Mouse (Mus musculus) neutrophil, adult 5-6 weeks (primary cell): ENCODE measurements around the gene A430078G23Rik. TPM values are rescaled to one million over a fixed set of nuclear protein-coding genes. Genes with fewer than 3 reads are reported as not detected.

Source experiments
- ATAC-seq: fragments of 151-379, 151-347 bp; 2 replicates; pipeline ENCODE4 v1.8.0; 2017; ENCODE audit warnings: mild to moderate bottlenecking, moderate TSS enrichment; ENCODE audit not compliant: insufficient number of reproducible peaks, poor library complexity, low FRiP score, severe bottlenecking; ENCODE audit errors: extremely low read depth
- total RNA-seq: library from RNA; stranded (forward); fragments of 200-1000 nt; gene quantifications from 2 replicates; pipeline ENCODE4 v1.2.3, GENCODE M21; 2017

A430078G23Rik gene
- total RNA-seq, 1 experiment from 2014 or later: 151 TPM

DNA sequence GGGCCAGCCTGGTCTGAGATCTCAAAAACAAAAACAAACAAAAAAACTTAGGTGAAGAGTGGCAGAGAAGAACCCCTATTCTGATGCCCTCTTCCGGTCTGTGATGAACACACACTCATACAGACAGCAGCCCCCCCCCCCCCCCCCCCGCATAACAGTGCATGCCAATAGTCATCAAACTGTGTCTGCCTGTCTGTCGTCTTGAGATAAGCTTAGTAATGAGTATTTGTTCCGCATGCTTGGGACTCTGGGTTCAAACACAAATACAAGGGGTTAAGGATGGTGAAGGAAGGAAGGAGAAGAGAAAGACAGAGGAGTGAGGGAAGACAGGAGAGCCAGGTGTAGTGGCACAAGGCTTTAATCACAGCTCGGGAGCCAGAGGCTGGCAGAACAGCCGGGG is 83.3 kb downstream of the A430078G23Rik start:
- no peak for ATAC-seq

GRCm38 (mm10) chr8:3439510-3439909 is 86.3 kb downstream of the A430078G23Rik start:
- no peak for ATAC-seq

Other genes starting within 250 kb of the A430078G23Rik start
- 28.7 and 32.2 TPM in 2 replicates for gene Insr, start 73.8 kb upstream of the A430078G23Rik start, total RNA-seq
- 179 and 187 TPM in 2 replicates for gene Arhgef18, start 39.6 kb downstream of the A430078G23Rik start, total RNA-seq
- gene Pex11g, start 114.3 kb downstream of the A430078G23Rik start, total RNA-seq: 1.0 and 3.7 TPM in 2 replicates
- gene Tex45, start 117.4 kb downstream of the A430078G23Rik start, total RNA-seq: 0.61 TPM in 1 of 2 replicates, not detected in the other
- gene Zfp358, start 139.7 kb downstream of the A430078G23Rik start, total RNA-seq: 3.6 and 4.1 TPM in 2 replicates
- gene Mcoln1, start 147.0 kb downstream of the A430078G23Rik start, total RNA-seq: 80.5 and 83.9 TPM in 2 replicates
- 46.8 and 48.6 TPM in 2 replicates for gene Pnpla6, start 162.0 kb downstream of the A430078G23Rik start, total RNA-seq
- not detected in 2 replicates for gene C330021F23Rik, start 214.6 kb downstream of the A430078G23Rik start, total RNA-seq
- gene Camsap3, start 233.9 kb downstream of the A430078G23Rik start, total RNA-seq: not detected in 2 replicates